Mouse (Mus musculus) midbrain, embryonic 10.5 days (tissue): ENCODE measurements around the gene Btbd10. TPM values are rescaled to one million over a fixed set of nuclear protein-coding genes. Genes with fewer than 3 reads are reported as not detected.

ENCODE experiments used
- DNase-seq: peaks from one replicate; pipeline ENCODE4 v3.0.0-alpha.2; 2017; ENCODE audit warnings: low spot score
- H3K27ac ChIP-seq: fragments of 300-500 bp; sonication (generic); replicated peaks from 2 replicates; pipeline ENCODE4 v1.5.1; 2016; ENCODE audit warnings: mild to moderate bottlenecking
- H3K27me3 ChIP-seq: fragments of 300-500 bp; sonication (generic); 2 replicates; pipeline ENCODE4 v1.6.1; 2016; ENCODE audit warnings: low read depth, mild to moderate bottlenecking; ENCODE audit not compliant: poor library complexity, severe bottlenecking
- H3K36me3 ChIP-seq: fragments of 300-500 bp; sonication (generic); 2 replicates; pipeline ENCODE4 v1.6.1; 2016; ENCODE audit warnings: mild to moderate bottlenecking, moderate library complexity
- H3K4me1 ChIP-seq: fragments of 300-500 bp; sonication (generic); 2 replicates; pipeline ENCODE4 v1.6.1; 2016
- H3K4me3 ChIP-seq: fragments of 300-500 bp; sonication (generic); 2 replicates; pipeline ENCODE4 v1.5.1; 2016; ENCODE audit warnings: mild to moderate bottlenecking, moderate library complexity
- H3K9me3 ChIP-seq: fragments of 300-500 bp; sonication (generic); replicated peaks from 2 replicates; pipeline ENCODE4 v1.6.1; 2016; ENCODE audit warnings: mild to moderate bottlenecking
- WGBS: fragments of 180-500 bp; shearing (Covaris S2); methylation state at CpG from one replicate; pipeline ENCODE4 v1.1.7; 2016; 5-methylcytosine and 5-hydroxymethylcytosine counted together
- polyA plus RNA-seq: library from polyadenylated mRNA; unstranded; fragments of >200 nt; fragmentation: Nextera tagmentation; extraction: Ambion mirVana; gene quantifications from 2 replicates; pipeline ENCODE4 v1.2.1, GENCODE M21; 2016

Gene Btbd10
- polyA plus RNA-seq: 25.5 and 32.0 TPM in 2 replicates

DNA sequence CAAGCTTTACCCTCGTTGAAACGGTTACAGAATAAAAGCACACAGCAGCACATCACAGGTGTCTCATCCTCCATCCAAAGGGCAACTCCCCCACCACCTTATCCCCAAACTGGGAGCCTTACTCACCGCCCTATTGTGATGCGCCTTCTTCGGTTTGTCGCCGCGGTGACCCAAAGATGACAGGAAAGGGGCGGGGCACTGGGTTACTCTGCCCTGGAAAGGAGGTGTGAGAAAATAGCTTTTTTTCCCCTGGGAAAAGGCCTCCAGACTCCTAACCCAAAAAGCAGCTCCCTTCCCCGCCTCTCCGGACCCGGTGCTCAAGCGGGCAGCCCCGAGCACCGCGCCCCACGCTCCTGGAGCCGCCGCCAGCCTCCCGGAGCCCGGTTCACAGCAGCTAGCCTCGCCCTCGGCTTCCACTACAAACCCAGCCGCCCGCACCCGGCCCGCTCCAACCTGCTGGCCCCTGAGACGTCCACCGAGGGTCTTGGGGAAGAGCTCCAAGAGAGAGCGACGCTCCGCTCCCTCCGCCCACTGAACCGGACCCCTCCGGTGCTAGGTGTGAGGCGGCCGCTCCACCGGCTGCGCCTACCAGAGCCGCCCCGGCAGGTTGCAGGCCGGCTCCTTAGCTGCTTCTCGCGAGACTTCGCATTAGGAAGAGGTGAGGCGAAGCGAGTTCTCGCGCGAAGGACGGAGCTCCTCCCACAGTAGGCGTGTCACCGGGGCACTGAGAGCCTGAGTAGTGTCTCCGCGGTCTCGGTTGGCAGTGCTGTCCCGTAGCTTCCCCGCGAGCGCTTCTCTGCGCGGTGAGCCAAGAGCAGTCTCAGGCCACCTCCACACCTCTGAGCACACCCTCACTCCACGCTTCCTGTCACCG is at the start of gene Btbd10:
Gene Btbd10, minus strand, starts transcription at position 647 of the 874 bp plus-strand sequence.
- WGBS: under 1% methylated on average over 64 of the region's 64 CpGs
- H3K9me3 ChIP-seq: no peaks in the 10 kb centered on the region
- H3K27me3 ChIP-seq: peaks cover 15% of the 10 kb centered on the region

DNA sequence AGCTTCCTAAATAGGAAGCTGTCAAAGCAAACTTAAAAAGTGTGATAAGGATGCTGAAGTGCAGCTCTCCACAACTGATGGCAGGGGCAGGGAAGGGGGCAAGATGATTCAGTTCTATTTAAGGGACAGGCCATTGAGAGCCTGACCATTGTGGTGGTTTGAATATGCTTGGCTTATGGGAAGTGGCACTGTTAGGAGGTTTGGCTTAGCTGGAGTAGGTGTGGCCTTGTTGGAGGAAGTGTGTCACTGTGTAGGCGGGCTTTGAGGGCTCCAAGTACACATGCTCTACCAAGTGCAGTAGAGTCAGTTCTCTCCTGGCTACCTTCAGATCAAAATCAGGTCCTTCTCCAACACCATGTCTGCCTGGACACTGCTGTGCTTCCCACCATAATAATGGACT is 47.3 kb upstream of the Btbd10 start:
- Histone ChIP-seq H3K4me1 (0 out of 2 replicates have a peak, but pooled peaks cover 3% of the 10 kb centered on the region), H3K9me3 (no peaks in the 10 kb centered on the region), H3K27me3 (no peaks in the 10 kb centered on the region), H3K27ac (no peak overlapping the region), H3K4me3 (no peak overlapping the region), H3K36me3 (no peaks in the 10 kb centered on the region)
- WGBS: 76% methylated on average over 1 of the region's 1 CpGs
- DNase-seq: no peak

More for the DNA sequence above, at the start of gene Btbd10:
- peak; percentile 97 for DNase-seq
- Histone ChIP-seq H3K27ac (peak within 1 kb of the TSS; percentile 94), H3K36me3 (no peaks in the 10 kb centered on the region), H3K4me1 (peaks cover 30% of the 10 kb centered on the region), H3K4me3 (peak within 1 kb of the TSS; percentile 81)

DNA sequence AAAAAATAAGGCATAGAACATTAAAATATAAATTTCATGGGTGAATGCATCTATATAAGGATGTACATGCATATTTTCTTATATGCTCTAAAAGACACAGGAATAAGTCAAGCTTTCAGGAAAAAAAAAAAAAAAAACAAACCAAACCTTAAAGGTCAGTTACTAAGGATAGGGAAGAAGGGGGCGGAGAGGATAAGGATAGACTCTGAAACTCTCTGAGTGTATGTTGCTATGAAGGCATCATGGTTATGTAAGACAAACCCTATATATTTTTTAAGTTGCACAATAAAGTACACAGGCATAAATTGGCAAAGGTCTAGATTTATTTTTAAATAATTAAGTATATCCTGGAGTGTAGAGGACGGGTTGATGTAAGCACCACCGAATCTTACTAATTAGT is 46.1 kb upstream of the Btbd10 start:
- WGBS: 95% methylated on average over 3 of the region's 3 CpGs
- Histone ChIP-seq H3K4me1 (0 out of 2 replicates have a peak, but pooled peaks cover 3% of the 10 kb centered on the region), H3K27me3 (no peaks in the 10 kb centered on the region), H3K27ac (no peak overlapping the region), H3K9me3 (no peaks in the 10 kb centered on the region), H3K4me3 (no peak overlapping the region), H3K36me3 (no peaks in the 10 kb centered on the region)
- DNase-seq: no peak

DNA sequence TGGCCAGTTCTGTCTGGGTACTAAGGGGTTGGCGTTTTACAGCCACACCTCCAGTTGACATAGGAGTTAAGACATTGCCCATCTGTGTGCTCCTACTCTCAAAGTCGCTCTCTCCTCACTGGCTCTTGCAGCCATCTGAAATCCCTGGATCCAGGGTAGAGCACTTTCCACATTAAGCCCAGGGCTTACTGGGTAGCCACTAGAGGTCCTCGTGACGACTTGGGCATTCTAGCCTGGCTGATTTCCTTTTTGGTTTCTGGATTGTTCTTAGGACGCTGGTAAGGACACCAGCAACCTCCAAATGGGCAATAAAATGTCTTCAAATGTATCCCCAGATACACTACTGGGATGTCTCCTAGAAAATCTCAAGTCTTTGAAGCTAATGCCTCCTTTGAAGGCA is 39.5 kb upstream of the Btbd10 start:
- H3K27ac ChIP-seq: no peak overlapping the region
- H3K4me3 ChIP-seq: no peak overlapping the region
- H3K9me3 ChIP-seq: no peaks in the 10 kb centered on the region
- no peaks in the 10 kb centered on the region for H3K4me1 ChIP-seq
- H3K36me3 ChIP-seq: no peaks in the 10 kb centered on the region
- H3K27me3 ChIP-seq: no peaks in the 10 kb centered on the region
- DNase-seq: no peak
- 63% methylated on average over 5 of the region's 5 CpGs for WGBS

DNA sequence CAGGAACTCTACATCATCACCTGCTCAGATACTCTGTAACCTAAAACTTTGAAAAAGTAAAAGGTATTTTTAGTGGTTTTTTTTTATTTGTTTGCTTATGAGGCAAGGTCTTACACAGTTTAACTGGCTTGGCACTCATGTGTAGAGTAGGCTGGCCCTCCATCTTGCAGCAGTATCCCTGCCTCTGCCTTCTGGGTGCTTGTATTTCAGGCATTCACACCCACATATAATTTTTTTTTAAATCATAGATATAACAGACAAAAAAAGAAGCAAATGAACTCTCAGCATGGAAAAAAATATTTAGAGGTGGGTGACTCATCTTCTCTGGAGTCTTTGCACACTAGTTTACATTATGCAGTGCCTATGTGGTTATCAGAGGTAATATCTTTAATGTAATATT is 28.9 kb upstream of the Btbd10 start:
- Histone ChIP-seq H3K4me1 (no peaks in the 10 kb centered on the region), H3K4me3 (no peak overlapping the region), H3K27ac (no peak overlapping the region), H3K36me3 (no peaks in the 10 kb centered on the region), H3K9me3 (no peaks in the 10 kb centered on the region), H3K27me3 (no peaks in the 10 kb centered on the region)
- DNase-seq: no peak

DNA sequence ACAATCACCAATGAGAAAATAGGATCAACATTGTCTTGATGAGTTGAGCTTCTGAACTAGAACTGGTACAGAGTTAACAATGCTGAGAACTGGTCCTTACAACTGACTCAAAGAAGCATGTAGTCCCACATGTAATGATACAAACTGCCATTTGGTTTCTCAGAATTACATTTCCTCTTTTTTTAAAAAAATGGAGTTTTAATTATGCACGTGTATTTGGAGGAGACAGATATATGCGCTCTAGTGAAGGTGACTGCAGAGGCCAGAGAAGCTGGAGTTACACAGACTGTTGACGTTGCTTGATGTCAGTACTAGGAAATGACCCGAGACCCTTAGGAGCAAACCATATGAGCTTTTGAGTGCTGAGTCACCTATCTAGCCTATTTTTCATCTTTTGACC is 27.5 kb upstream of the Btbd10 start:
- H3K4me3 ChIP-seq: no peak overlapping the region
- no peaks in the 10 kb centered on the region for H3K27me3 ChIP-seq
- no peaks in the 10 kb centered on the region for H3K9me3 ChIP-seq
- DNase-seq: no peak
- H3K27ac ChIP-seq: no peak overlapping the region
- H3K36me3 ChIP-seq: no peaks in the 10 kb centered on the region
- 94% methylated on average over 4 of the region's 4 CpGs for WGBS
- H3K4me1 ChIP-seq: no peaks in the 10 kb centered on the region

DNA sequence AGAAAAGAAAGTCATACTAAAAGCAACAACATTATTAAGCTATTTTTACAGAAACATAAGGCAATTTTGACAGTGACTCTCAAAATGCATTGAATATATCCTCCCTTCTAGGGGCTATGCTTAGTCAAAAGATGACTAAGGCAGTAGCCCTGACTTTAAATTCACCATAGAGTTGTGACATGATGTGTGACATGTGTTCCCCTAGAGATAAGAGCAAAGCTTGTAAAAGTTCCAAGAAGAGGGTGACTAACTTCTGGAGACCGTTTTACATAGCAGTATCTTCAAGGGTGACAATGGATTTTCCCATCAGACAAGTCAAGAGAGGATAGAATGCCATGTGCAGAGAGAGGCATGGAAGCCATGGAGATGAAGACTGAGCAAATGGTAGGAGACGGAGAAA is 22.4 kb upstream of the Btbd10 start:
- no peak overlapping the region for H3K27ac ChIP-seq
- H3K4me3 ChIP-seq: no peak overlapping the region
- H3K9me3 ChIP-seq: no peaks in the 10 kb centered on the region
- DNase-seq: no peak
- no peaks in the 10 kb centered on the region for H3K36me3 ChIP-seq
- 87% methylated on average over 2 of the region's 2 CpGs for WGBS
- H3K27me3 ChIP-seq: no peaks in the 10 kb centered on the region
- no peaks in the 10 kb centered on the region for H3K4me1 ChIP-seq

DNA sequence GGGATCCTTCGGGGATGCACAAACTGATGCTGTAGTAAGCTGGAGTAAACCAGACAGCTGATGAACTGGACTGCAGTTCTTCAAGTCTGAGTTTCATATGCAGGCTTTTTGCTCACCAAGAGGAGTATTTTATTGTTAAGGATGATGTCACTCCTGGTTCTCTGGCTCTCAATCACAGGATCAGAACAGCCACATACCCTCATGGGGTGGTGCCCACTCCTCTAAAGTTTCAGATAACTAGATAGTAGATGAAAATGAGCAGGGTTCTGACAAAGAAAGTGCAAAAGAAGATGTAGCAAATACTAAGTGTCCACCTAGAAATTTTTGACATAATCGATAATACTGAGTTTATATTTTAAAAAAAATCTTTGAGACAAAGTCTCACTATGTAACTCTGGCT is 19.3 kb upstream of the Btbd10 start, which contains the start of gene Pth:
Gene Pth, minus strand, starts transcription at position 101 of the 400 bp plus-strand sequence.
- Histone ChIP-seq H3K27ac (no peak within 1 kb of the TSS), H3K36me3 (no peaks in the 10 kb centered on the region), H3K27me3 (no peaks in the 10 kb centered on the region), H3K9me3 (no peaks in the 10 kb centered on the region), H3K4me1 (no peaks in the 10 kb centered on the region), H3K4me3 (no peak within 1 kb of the TSS)
- DNase-seq: no peak
- WGBS: 94% methylated on average over 2 of the region's 2 CpGs

DNA sequence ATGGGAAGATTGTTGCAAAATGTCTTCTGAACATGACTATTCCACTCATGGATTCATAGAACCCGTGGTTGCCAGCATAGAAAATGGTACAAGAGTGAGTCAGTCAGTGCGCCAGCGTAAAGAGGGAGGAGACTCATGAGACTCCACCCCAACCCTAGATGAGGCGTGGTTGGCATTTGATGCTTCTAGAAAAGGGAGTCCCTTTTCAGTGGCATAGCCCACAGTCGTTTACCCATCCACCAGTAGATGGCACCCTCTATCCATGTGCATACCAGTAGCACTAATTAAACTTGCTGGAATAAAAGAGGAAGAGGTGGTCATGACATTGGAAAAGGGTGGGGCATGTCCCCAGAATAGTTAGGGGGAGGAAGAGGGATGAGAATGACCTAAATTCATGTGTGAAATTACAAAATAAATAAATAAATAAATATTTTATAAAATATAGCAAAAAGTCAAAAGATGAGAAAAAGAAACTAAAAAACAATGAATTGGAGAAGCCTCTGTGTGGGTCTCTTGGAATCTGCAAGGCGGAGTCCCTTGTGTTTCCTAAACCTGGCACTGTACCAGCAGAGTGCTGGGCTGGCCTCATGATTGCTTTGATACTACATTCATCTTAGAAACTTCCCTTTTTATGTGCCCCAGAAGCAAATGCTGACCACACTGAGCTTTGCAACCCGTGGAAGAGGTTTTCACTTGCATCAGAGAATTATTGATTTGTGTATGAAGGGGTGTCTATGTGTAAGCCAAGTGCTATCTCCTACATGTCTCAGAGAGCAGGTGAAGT is 8.9 kb upstream of the Btbd10 start:
- no peak overlapping the region for H3K27ac ChIP-seq
- DNase-seq: peak; percentile 66
- H3K27me3 ChIP-seq: no peaks in the 10 kb centered on the region
- H3K4me1 ChIP-seq: no peaks in the 10 kb centered on the region
- H3K9me3 ChIP-seq: no peaks in the 10 kb centered on the region
- WGBS: 33% methylated on average over 7 of the region's 7 CpGs
- no peak overlapping the region for H3K4me3 ChIP-seq
- H3K36me3 ChIP-seq: no peaks in the 10 kb centered on the region

DNA sequence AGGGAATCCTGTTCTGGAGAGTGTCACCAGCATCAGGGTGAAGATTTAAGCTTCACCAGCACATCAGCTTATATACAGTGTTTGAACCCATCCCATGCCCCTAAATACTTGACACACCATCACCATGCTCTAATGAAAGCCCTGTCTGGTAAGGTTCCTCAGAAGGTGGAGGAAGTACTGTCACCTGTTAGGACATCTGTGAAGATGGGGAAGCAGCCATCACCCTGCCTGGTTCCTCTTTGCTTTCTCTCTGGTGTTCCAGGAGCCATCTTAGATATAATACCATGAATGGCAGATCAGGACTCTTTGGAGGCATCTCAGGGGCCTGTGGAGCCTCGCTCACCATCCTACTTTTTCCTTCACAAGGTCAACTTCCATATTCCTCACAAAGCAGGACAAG is 3.5 kb upstream of the Btbd10 start:
- Histone ChIP-seq H3K27me3 (peaks cover 15% of the 10 kb centered on the region), H3K9me3 (no peaks in the 10 kb centered on the region), H3K4me1 (peaks cover 19% of the 10 kb centered on the region), H3K27ac (no peak overlapping the region), H3K36me3 (no peaks in the 10 kb centered on the region), H3K4me3 (no peak overlapping the region)
- DNase-seq: no peak
- WGBS: 83% methylated on average over 1 of the region's 1 CpGs

DNA sequence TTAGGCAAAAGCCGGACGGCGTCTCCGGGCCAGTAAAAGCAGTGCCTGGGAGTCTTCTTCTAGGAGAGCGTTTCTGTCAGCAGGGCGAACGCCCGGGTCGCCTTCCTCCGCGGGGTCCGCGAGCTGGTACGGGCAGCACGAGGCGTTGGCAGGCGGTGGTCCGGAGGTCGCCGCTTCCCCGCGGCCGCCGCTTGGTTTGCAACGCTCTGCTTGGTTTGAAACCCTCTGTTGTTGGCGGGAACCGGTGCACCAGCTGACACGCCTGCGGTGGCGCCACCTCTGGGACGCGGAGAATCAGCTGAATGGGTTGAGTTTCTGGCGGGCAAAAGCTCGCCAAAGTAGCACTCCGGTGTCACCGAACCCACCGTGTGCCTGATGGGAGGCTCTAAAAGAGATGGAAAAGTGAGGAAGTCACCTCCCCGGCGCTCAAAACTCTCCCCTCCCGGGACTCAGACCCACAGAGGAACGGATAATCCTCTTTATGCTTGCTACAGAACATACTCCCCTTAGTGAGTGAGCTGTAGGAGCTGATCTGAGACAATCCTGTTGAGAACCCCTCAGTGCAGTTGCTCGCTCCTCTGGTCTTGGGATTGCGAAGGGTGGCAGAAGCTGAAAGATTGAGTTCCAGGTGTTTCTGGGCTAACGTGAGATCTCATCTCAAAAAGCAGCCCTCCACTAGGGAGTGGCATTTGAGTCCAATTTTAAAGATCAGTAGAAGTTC is 588 bp upstream of the Btbd10 start:
- WGBS: under 1% methylated on average over 44 of the region's 44 CpGs
- peak overlapping the region; percentile 94 for H3K27ac ChIP-seq
- H3K9me3 ChIP-seq: no peaks in the 10 kb centered on the region
- peaks cover 29% of the 10 kb centered on the region for H3K4me1 ChIP-seq
- H3K27me3 ChIP-seq: peaks cover 15% of the 10 kb centered on the region
- no peaks in the 10 kb centered on the region for H3K36me3 ChIP-seq
- peak overlapping the region; percentile 81 for H3K4me3 ChIP-seq
- DNase-seq: peak; percentile 81

DNA sequence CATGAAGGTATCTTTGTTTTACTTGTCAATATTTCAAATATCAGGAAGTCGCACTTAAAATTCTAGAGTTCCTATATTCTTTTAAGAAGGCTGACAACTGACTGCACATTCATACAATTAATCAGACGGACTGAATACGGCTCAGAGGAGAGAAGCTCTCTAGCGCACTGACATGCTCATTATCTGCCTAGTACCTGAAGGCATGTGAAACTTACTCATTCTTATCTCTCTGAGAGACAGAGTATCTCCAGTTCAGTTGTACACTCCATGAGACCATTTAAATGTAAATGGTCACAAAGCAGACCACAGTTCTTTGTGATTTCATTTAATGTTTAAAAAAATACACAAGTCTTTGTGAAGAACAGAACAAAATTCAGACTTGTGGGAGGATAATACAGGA is 1.8 kb downstream of the Btbd10 start:
- H3K36me3 ChIP-seq: no peaks in the 10 kb centered on the region
- H3K4me1 ChIP-seq: peaks cover 30% of the 10 kb centered on the region
- DNase-seq: no peak
- H3K4me3 ChIP-seq: no peak overlapping the region
- no peaks in the 10 kb centered on the region for H3K9me3 ChIP-seq
- peaks cover 15% of the 10 kb centered on the region for H3K27me3 ChIP-seq
- 80% methylated on average over 4 of the region's 4 CpGs for WGBS
- H3K27ac ChIP-seq: no peak overlapping the region
